Mouse (Mus musculus) hindbrain, embryonic 16.5 days (tissue): ENCODE results near the gene Arl11. TPM values are rescaled to one million over a fixed set of nuclear protein-coding genes. Genes with fewer than 3 reads are reported as not detected.

ENCODE experiments used
- ATAC-seq: fragments of 200-750 bp; cut with Nextera tagmentation; 2 replicates; pipeline ENCODE4 v1.8.0; 2017; ENCODE audit warnings: moderate TSS enrichment, moderate library complexity
- H3K27ac ChIP-seq: fragments of 300-500 bp; sonication (generic); 2 replicates; pipeline ENCODE4 v1.5.1; 2014; ENCODE audit warnings: low read depth, mild to moderate bottlenecking, control low read depth, low read length, moderate library complexity
- H3K27me3 ChIP-seq: fragments of 300-500 bp; sonication (generic); replicated peaks from 2 replicates; pipeline ENCODE4 v1.6.1; 2014; ENCODE audit warnings: low read length; ENCODE audit not compliant: control insufficient read depth, insufficient read depth
- H3K36me3 ChIP-seq: fragments of 300-500 bp; sonication (generic); 2 replicates; pipeline ENCODE4 v1.6.1; 2014; ENCODE audit warnings: mild to moderate bottlenecking, low read length, moderate library complexity, mixed read lengths; ENCODE audit not compliant: control insufficient read depth, insufficient read depth
- H3K4me1 ChIP-seq: fragments of 300-500 bp; sonication (generic); 2 replicates; pipeline ENCODE4 v1.6.1; 2014; ENCODE audit warnings: low read depth, low read length; ENCODE audit not compliant: control insufficient read depth, insufficient read depth
- H3K4me2 ChIP-seq: fragments of 300-500 bp; sonication (generic); 2 replicates; pipeline ENCODE4 v1.6.1; 2014; ENCODE audit warnings: mild to moderate bottlenecking, low read length, control low read depth, moderate library complexity
- H3K4me3 ChIP-seq: fragments of 300-500 bp; sonication (generic); 2 replicates; pipeline ENCODE4 v1.5.1; 2014; ENCODE audit warnings: mild to moderate bottlenecking, low read length, control low read depth, moderate library complexity
- H3K9ac ChIP-seq: fragments of 300-500 bp; sonication (generic); 2 replicates; pipeline ENCODE4 v1.6.1; 2014; ENCODE audit warnings: low read depth, mild to moderate bottlenecking, control low read depth, low read length, moderate library complexity
- H3K9me3 ChIP-seq: fragments of 300-500 bp; sonication (generic); 2 replicates; pipeline ENCODE4 v1.6.1; 2014; ENCODE audit warnings: mild to moderate bottlenecking, low read length, moderate library complexity; ENCODE audit not compliant: control insufficient read depth
- WGBS: fragments of 180-500 bp; shearing (Covaris S2); extraction: QIAGEN DNeasy Blood & Tissue Kit; methylation state at CpG from one replicate; pipeline ENCODE4 v1.1.7; 2014; 5-methylcytosine and 5-hydroxymethylcytosine counted together
- polyA plus RNA-seq: library from polyadenylated mRNA; unstranded; fragments of >200 nt; fragmentation: Nextera tagmentation; extraction: Ambion mirVana; gene quantifications from 2 replicates; pipeline ENCODE4 v1.2.1, GENCODE M21; 2015

Gene Arl11
- polyA plus RNA-seq, 1 experiment from 2014 or later, result 0.38 TPM

DNA sequence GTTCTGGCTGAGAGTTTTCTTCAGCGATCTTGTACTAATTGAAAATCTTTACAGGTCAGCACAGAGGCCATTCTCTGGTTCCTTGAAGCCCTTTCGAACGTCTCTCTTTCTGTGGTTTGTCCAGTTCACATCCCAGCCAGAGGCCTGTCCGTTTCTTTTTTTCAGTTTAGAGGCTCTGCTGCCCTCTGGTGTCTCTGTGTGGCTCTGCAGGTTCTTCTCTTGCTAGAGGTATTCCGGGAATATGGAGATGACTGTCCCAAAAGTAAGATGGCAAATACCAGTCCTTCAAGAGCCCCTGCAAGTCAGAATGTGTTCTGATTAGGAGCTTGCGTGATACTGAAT lies 14.8 kb upstream of the Arl11 start:
- no peak; the same call in 1 of the 2 replicates for ATAC-seq
- 18% methylated on average over 6 of the region's 6 CpGs for WGBS
- H3K27ac ChIP-seq, result no peak overlapping the region
- no peaks in the 10 kb centered on the region for H3K4me1 ChIP-seq
- no peaks in the 10 kb centered on the region for H3K36me3 ChIP-seq
- peak overlapping the region; percentile 1; the same call in 1 of the 2 replicates for H3K4me2 ChIP-seq
- H3K9ac ChIP-seq, result no peak overlapping the region
- H3K27me3 ChIP-seq, result no peaks in the 10 kb centered on the region
- H3K9me3 ChIP-seq, result no peaks in the 10 kb centered on the region
- H3K4me3 ChIP-seq, result no peak overlapping the region

DNA sequence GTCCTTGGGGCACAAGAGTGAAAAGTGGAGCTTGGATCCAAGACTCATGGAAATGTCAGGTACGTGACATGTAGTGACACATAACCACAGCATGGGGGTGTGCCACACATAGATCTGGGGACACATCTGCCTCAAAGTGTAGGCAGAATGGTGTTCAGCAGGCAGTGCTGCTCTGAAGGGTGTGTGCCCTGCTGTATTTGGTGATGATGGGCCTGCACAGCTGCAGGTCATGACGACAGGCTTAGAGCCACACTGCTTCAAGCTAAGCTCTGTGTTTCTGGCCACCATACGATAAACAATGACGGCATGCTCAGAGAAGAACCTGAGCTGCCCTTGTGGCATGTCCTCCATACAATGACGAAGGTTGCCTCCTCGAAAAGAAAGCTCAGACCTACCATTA lies 9.7 kb upstream of the Arl11 start:
- H3K27ac ChIP-seq, result no peak overlapping the region

DNA sequence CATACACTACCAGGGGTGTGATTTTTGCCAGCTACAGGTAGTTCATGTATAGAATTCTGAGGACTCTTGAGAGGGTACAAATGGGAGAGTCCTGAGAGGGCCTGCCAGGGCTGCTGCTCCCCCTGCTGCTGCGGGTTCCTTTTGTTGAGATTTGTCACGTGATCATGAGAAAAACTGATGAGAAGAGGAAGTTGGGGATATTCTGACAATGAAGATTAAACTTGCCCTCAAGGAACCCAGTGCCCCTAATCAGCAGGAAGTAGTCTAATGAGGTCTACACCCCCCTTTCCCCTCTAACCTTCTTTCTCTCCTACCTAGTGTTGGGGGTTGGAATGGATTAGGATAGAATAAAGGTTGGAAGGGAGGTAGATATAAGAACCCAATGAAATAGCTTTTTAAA lies 8.2 kb upstream of the Arl11 start:
- H3K27ac ChIP-seq, result no peak overlapping the region
- no peak overlapping the region for H3K4me3 ChIP-seq
- WGBS, result 56% methylated on average over 2 of the region's 2 CpGs
- no peak overlapping the region for H3K9ac ChIP-seq
- H3K27me3 ChIP-seq, result no peaks in the 10 kb centered on the region
- no peaks in the 10 kb centered on the region for H3K36me3 ChIP-seq
- H3K4me2 ChIP-seq, result no peak overlapping the region
- peaks cover 6% of the 10 kb centered on the region for H3K9me3 ChIP-seq
- H3K4me1 ChIP-seq, result no peaks in the 10 kb centered on the region
- ATAC-seq, result no peak

More for the DNA sequence above, 9.7 kb upstream of the Arl11 start:
- no peaks in the 10 kb centered on the region for H3K27me3 ChIP-seq
- no peak overlapping the region for H3K4me2 ChIP-seq
- H3K9me3 ChIP-seq, result peaks cover 6% of the 10 kb centered on the region
- no peaks in the 10 kb centered on the region for H3K36me3 ChIP-seq
- H3K4me1 ChIP-seq, result no peaks in the 10 kb centered on the region
- H3K9ac ChIP-seq, result no peak overlapping the region
- H3K4me3 ChIP-seq, result no peak overlapping the region
- 87% methylated on average over 6 of the region's 6 CpGs for WGBS
- ATAC-seq, result no peak

DNA sequence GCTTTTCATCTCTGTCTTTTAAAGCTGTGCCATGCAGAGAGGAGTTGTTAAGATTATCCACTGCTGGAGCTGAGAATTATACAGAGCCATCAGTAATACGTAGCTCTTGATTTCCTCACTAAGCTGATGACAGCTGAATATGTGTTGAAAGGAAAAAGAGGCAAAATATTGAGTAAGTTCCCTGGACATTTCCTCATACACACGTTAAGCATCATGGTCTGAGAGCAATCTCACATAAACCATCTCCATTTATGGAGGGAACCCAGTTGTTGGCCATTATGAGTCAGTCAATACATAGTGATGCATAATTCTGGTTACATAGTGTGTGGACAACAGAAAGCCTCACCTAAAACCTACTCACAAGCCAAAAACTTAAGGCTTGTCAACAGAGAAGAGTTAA lies 7.1 kb upstream of the Arl11 start:
- Histone ChIP-seq H3K9me3 (peaks cover 6% of the 10 kb centered on the region), H3K27me3 (no peaks in the 10 kb centered on the region), H3K36me3 (no peaks in the 10 kb centered on the region), H3K4me2 (no peak overlapping the region), H3K4me1 (no peaks in the 10 kb centered on the region), H3K27ac (no peak overlapping the region), H3K4me3 (no peak overlapping the region), H3K9ac (no peak overlapping the region)
- no peak for ATAC-seq
- 78% methylated on average over 2 of the region's 2 CpGs for WGBS

DNA sequence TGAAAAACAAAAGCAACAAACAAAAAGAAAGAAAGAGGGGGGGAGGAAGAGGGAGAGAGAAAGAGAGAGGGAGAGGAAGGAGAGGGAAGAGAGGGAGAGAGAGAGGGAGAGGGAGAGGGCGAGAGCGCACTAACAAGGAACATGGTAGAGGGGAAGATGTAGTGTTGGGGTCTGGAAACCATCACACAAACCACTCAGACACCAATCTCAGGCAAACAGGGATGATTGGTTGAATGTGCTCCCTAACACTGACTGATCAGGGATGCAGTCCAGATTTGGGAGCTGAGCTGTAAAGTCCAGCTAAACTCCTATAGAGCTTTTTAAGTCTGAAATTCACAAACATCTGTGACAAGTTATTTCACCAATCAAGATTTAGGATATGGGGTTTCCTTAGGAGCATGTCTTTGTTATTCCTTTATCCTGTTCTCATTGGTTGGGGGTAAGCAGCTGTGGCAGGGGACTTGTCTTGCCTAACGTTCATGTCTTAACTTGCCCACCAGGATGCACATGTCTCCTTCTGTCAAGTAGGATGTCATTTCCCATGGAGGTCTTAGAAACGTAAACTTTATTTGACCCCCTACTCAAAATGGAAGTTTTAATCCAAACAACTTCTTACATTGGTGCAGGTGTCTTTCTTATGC lies 5.5 kb upstream of the Arl11 start:
- Histone ChIP-seq H3K9me3 (peaks cover 6% of the 10 kb centered on the region), H3K4me1 (no peaks in the 10 kb centered on the region), H3K27ac (no peak overlapping the region), H3K36me3 (no peaks in the 10 kb centered on the region), H3K4me2 (no peak overlapping the region), H3K9ac (no peak overlapping the region), H3K27me3 (no peaks in the 10 kb centered on the region), H3K4me3 (no peak overlapping the region)
- no peak for ATAC-seq
- WGBS, result 84% methylated on average over 4 of the region's 4 CpGs

DNA sequence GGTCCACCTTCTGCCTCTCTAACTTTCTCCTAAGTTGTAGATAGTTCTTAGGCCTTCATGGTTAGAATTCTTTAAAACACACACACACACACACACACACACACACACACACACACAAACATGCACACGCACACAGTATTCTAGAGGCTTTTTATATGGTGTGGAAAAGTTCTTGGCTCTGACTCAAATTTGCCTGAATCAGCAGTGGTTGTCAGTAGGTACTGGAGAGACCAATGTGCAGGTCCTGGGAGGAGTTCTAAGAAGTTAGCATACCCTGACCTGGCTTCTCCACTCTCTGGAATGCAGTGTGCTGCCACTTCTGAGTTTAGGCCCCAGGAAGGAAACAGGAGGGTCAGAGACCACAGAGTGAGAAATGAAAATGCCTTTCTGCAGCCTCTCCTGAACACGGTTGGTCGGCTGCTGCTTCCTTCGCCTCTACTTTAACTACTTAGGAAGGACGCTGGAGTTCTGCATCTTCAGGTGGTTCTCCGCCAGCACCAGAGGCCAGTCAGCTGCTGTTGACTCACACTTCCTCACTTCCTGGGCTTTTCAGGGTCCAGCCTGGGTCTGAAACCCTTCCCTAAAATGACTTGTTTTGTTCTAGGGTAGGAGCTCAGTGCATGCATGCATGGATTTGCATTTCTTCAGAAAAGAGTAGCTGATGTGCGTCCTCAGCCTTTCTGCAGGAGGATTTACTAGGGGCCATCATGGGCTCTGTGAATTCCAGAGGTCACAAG lies 651 bp downstream of the Arl11 start:
- no peaks in the 10 kb centered on the region for H3K27me3 ChIP-seq
- H3K4me2 ChIP-seq, result no peak overlapping the region
- H3K27ac ChIP-seq, result no peak overlapping the region
- no peaks in the 10 kb centered on the region for H3K4me1 ChIP-seq
- 77% methylated on average over 7 of the region's 7 CpGs for WGBS
- H3K36me3 ChIP-seq, result no peaks in the 10 kb centered on the region
- H3K9me3 ChIP-seq, result no peaks in the 10 kb centered on the region
- ATAC-seq, result no peak
- no peak overlapping the region for H3K4me3 ChIP-seq
- no peak overlapping the region for H3K9ac ChIP-seq

DNA sequence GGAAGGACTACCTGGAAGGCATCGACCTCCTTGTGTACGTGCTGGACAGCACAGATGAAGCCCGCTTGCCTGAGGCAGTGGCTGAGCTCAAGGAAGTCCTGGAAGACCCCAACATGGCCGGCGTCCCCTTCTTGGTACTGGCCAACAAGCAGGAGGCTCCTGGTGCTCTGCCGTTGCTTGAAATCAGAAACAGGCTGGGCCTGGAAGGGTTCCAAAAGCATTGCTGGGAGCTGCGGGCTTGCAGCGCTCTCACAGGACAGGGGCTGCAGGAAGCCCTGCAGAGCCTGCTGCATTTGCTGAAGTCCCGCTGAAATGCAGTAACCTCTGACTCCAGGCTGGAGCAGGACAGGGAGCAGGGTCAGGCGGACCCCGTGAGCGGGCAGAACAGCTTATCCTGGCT lies 1.4 kb downstream of the Arl11 start:
- Histone ChIP-seq H3K9me3 (no peaks in the 10 kb centered on the region), H3K36me3 (no peaks in the 10 kb centered on the region), H3K27ac (no peak overlapping the region), H3K4me1 (no peaks in the 10 kb centered on the region), H3K27me3 (no peaks in the 10 kb centered on the region), H3K4me2 (no peak overlapping the region), H3K4me3 (no peak overlapping the region), H3K9ac (no peak overlapping the region)
- 63% methylated on average over 12 of the region's 12 CpGs for WGBS
- ATAC-seq, result no peak

DNA sequence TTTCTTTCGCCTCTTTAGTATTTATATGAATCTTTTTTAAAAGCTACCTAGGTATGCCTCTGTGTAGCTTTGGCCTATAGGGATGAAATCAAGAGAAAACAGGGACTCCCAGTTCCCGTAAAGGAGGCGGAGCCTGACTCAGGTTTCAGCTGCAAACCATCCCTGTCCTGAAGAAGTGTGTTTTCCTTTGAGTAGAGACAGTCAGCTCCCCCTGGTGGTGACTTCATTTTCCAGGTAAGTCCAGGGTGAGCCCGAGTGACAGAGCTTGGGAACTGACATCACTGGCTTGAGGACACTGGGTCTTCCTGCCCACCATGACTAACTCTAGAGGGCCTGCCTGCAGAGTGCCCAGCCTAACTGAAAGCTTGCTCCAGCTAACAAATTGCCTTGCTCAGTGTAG lies 7.3 kb downstream of the Arl11 start:
- Histone ChIP-seq H3K4me3 (no peak overlapping the region), H3K36me3 (no peaks in the 10 kb centered on the region), H3K27ac (no peak overlapping the region), H3K4me1 (no peaks in the 10 kb centered on the region), H3K27me3 (no peaks in the 10 kb centered on the region), H3K9me3 (no peaks in the 10 kb centered on the region), H3K4me2 (no peak overlapping the region), H3K9ac (no peak overlapping the region)
- 37% methylated on average over 4 of the region's 4 CpGs for WGBS
- ATAC-seq, result no peak

DNA sequence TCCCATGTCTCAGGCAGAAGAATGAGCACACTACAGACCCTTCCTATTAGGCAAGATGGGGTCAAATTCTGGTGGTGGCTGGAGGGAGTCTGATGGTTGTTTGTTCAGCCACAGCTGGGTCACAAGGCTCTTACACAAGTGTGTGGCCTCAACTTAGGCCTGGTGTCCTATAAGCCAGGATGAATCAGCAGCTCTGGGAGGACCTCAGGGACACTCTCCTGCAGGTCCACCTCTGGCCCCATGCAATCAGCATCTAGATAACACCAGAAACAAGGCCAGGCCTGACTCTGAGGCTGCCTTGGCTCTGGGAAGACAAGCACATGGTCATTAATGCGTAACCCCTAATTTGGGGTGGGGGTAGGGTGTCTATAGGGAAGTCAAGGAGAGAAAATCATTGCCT lies 11.2 kb downstream of the Arl11 start:
- no peaks in the 10 kb centered on the region for H3K36me3 ChIP-seq
- 96% methylated on average over 1 of the region's 1 CpGs for WGBS
- H3K9me3 ChIP-seq, result peaks cover 12% of the 10 kb centered on the region
- H3K4me2 ChIP-seq, result no peak overlapping the region
- ATAC-seq, result no peak
- no peaks in the 10 kb centered on the region for H3K27me3 ChIP-seq
- no peak overlapping the region for H3K27ac ChIP-seq
- H3K9ac ChIP-seq, result no peak overlapping the region
- no peaks in the 10 kb centered on the region for H3K4me1 ChIP-seq
- no peak overlapping the region for H3K4me3 ChIP-seq
